Mouse (Mus musculus): ENCODE measurements around the gene Lhpp.

DNA sequence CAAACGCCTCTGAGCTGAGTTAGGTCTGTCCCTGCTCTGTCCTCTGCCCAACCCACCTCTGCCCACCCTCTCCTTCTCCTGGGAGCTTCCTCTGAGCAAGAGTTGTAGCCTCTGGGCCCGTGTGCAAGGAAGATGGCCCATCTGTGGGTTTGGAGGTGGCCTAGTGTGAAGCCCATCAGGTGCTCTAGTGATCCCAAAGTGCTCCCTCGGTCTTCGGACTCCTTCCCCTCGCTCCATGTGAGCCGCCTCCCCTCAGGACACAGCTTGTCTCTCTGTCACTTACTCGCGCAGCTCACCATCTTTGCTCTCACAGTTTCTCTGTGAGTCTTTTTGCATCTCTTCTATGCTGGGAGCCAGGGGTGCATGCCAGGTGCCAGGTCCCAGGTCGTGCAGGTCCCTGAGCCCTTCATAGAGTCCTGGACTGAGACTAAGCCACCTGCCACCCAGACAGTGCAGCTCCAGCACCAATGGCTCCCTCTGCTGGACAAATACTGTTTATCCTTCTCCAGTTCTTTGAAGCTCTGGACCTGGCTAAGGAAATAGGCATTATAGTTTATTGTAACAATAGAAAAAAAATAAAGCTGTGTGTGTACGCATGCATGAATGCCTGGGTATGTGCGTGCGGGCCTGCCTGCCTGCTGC, 28.1 kb downstream of the Lhpp start:
- peak; percentile 53; the same call in 1 of the 2 replicates for TF ChIP-seq CTCF (IDR thresholded peaks at IDR 0.05; ENCODE audit: insufficient read depth, low read depth, low read length)
- no peak for TF ChIP-seq POLR2A (IDR thresholded peaks at IDR 0.05; ENCODE audit: insufficient read depth, low read depth, low read length)
